Mouse (Mus musculus): Measurements from ENCODE around the gene Car11.

- TF ChIP-seq TAL1 (conservative IDR thresholded peaks at IDR 0.05; ENCODE audit: low read depth, low read length), result no peak
- TF ChIP-seq CTCF (IDR thresholded peaks at IDR 0.05; ENCODE audit: low read depth, low read length), result no peak
- TF ChIP-seq GATA1 (IDR thresholded peaks at IDR 0.05; ENCODE audit: borderline replicate concordance, low read length), result no peak
Observed at GRCm38 (mm10) chr7:45706721-45707241, 7.1 kb downstream of the Car11 start.
